Mouse (Mus musculus): ENCODE measurements around the gene Lyz1. TPM values are rescaled to one million over a fixed set of nuclear protein-coding genes. Genes with fewer than 3 reads are reported as not detected.

Gene Lyz1
- total RNA-seq, 2 experiments from 2014 or later: 0.33 TPM; not detected in 1

Other genes with a start within 250 kb of the Lyz1 start
- not detected in 2 replicates for gene Lrrc10, start 247.5 kb downstream of the Lyz1 start, total RNA-seq (2015)
- gene Lrrc10, start 247.5 kb downstream of the Lyz1 start, total RNA-seq (2017): not detected in 2 replicates
- 627 and 662 TPM in 2 replicates for gene Cct2, start 229.1 kb downstream of the Lyz1 start, total RNA-seq (2015)
- 516 and 565 TPM in 2 replicates for gene Cct2, start 229.1 kb downstream of the Lyz1 start, total RNA-seq (2017)
- 33.5 and 37.9 TPM in 2 replicates for gene Frs2, start 144.3 kb downstream of the Lyz1 start, total RNA-seq (2015)
- 14.4 and 15.1 TPM in 2 replicates for gene Frs2, start 144.3 kb downstream of the Lyz1 start, total RNA-seq (2017)
- 67.5 and 68.1 TPM in 2 replicates for gene Yeats4, start 68.4 kb downstream of the Lyz1 start, total RNA-seq (2015)
- 109 and 137 TPM in 2 replicates for gene Yeats4, start 68.4 kb downstream of the Lyz1 start, total RNA-seq (2017)
- not detected in 2 replicates for gene 9530003J23Rik, start 54.2 kb downstream of the Lyz1 start, total RNA-seq (2015)
- not detected in 2 replicates for gene 9530003J23Rik, start 54.2 kb downstream of the Lyz1 start, total RNA-seq (2017)
- 545 and 765 TPM in 2 replicates for gene Lyz2, start 10.5 kb downstream of the Lyz1 start, total RNA-seq (2015)
- gene Lyz2, start 10.5 kb downstream of the Lyz1 start, total RNA-seq (2017): 600 and 820 TPM in 2 replicates
- 103 and 107 TPM in 2 replicates for gene Cpsf6, start 87.1 kb upstream of the Lyz1 start, total RNA-seq (2015)
- gene Cpsf6, start 87.1 kb upstream of the Lyz1 start, total RNA-seq (2017): 108 and 138 TPM in 2 replicates